Mouse (Mus musculus): ENCODE measurements around the gene Wdr60. TPM values are rescaled to one million over a fixed set of nuclear protein-coding genes. Genes with fewer than 3 reads are reported as not detected.

Gene Wdr60
- polyA plus RNA-seq, 1 experiment from 2014 or later, result 21.1 TPM

DNA sequence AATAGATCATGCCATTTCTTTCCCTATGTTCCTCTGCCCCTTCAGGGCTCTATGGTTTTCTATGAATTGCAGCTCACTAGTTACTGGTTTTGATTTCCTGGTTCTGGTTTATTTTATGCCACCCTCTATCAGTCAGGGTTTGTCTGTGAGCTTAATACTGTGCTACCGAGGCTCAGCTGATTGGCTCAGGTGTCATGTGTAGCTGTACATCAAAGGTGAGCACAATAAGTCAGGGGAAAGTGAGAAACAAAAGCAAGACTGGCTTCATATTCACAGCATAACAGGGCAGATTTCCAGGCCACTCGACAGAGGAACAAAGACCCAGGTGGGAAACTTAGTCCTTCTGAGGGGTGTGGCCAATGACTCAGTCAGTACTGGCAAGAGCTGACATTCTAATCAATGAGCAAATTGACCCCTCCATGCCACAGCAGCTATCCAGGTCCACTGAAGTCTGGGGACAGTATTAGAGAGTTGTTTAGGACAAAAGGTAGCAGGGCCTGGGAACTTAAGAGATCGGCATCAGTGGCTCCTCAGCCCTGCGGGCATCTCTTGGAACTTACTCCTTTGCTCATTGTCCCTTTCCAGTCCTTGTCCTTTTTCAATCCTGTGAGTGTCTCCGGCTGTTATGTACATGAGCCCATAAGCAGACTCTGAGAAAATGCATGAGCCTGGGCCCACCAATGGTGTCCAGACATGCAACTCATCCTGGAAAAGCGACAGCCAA lies 79.4 kb downstream of the Wdr60 start:
- Histone ChIP-seq H3K4me1 (ENCODE audit: control insufficient read depth, insufficient read depth, low read length) (no peaks in the 10 kb centered on the region), H3K36me3 (ENCODE audit: control insufficient read depth, insufficient read depth, low read length) (no peaks in the 10 kb centered on the region), H3K9ac (ENCODE audit: low read depth, low read length) (no peak overlapping the region), H3K27ac (ENCODE audit: low read length) (no peak overlapping the region), H3K4me2 (ENCODE audit: low read length) (no peak overlapping the region), H3K4me3 (ENCODE audit: low read depth, low read length) (no peak overlapping the region), H3K9me3 (replicated peaks; ENCODE audit: control insufficient read depth, low read length, poor library complexity, severe bottlenecking) (no peaks in the 10 kb centered on the region), H3K27me3 (ENCODE audit: control insufficient read depth, insufficient read depth, low read depth, low read length) (no peaks in the 10 kb centered on the region)
- WGBS, result 84% methylated on average over 6 of the region's 6 CpGs
- no peak for ATAC-seq

DNA sequence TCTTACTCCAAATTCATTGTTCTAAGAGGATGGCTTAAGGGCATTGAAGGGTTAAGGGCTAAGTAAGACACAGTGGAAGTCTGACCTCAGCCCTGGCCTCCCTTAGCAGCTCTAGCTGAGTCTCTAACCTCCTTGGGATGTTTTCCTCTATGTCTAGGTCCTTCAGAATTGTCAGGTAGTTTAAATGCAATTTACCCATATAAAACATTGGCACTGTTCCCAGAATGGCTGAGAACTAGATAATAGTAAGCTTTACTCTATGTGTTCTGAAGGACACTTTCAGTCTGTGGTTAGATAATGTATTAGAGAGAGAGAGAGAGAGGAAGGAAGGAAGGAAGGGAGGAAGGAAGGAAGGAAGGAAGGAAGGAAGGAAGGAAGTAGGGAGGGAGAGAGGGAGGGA lies 80.4 kb downstream of the Wdr60 start:
- no peak overlapping the region for H3K4me2 ChIP-seq (ENCODE audit: low read length)
- no peak overlapping the region for H3K9ac ChIP-seq (ENCODE audit: low read depth, low read length)
- H3K27me3 ChIP-seq (ENCODE audit: control insufficient read depth, insufficient read depth, low read depth, low read length), result no peaks in the 10 kb centered on the region
- ATAC-seq, result no peak
- no peaks in the 10 kb centered on the region for H3K9me3 ChIP-seq (replicated peaks; ENCODE audit: control insufficient read depth, low read length, poor library complexity, severe bottlenecking)
- H3K36me3 ChIP-seq (ENCODE audit: control insufficient read depth, insufficient read depth, low read length), result no peaks in the 10 kb centered on the region
- H3K4me1 ChIP-seq (ENCODE audit: control insufficient read depth, insufficient read depth, low read length), result no peaks in the 10 kb centered on the region
- H3K4me3 ChIP-seq (ENCODE audit: low read depth, low read length), result no peak overlapping the region
- no peak overlapping the region for H3K27ac ChIP-seq (ENCODE audit: low read length)

DNA sequence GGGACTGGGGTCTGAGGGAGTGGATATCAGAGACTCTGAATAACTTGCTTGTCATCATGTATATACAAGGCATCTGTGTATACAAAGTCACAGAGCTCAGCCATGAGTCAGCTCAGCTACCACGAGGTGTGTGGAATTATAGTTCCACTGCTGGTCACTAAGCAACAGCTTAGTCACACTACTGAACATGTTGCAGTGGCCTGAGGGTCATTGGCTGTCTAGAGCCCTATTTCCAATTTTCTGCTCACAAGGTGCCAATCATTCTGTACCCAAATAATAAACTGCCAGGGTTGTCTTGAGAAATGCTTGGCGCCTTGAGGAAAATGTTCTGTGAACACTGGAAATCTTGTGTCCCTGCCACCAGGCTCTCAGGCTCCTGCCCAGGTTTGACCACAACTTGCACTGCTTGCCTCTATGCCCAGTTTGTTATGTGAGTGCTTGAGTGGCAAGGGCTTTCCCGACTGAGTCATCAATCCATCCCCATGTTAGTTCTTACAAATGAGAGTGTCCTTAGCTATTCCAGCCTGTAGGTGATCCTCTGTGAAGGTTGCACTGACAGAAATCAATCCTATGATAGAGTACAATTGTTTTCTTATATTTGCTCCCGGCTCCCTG lies 81.3 kb downstream of the Wdr60 start:
- Histone ChIP-seq H3K9ac (ENCODE audit: low read depth, low read length) (no peak overlapping the region), H3K27ac (ENCODE audit: low read length) (no peak overlapping the region)

DNA sequence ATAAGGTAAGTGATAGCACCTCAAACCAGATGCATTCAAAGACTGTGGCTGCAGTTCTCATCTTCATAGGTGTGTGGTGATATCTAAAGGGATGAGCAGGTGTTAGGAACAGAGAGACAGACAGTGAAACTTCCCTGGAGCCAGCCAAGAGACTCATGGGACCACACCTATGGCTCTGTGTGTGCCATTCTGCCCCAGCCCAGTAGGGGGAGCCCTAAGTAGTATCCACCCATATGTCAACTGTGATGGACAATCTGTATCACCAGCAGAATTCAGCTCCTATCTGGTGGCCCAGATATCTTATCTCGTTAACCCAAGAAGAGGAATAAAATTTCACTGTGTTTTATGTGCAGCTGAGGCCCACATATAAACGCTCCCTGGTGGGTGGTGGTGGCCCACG lies 85.9 kb downstream of the Wdr60 start:
- Histone ChIP-seq H3K27me3 (ENCODE audit: control insufficient read depth, insufficient read depth, low read depth, low read length) (no peaks in the 10 kb centered on the region), H3K36me3 (ENCODE audit: control insufficient read depth, insufficient read depth, low read length) (no peaks in the 10 kb centered on the region), H3K4me3 (ENCODE audit: low read depth, low read length) (no peak overlapping the region), H3K4me2 (ENCODE audit: low read length) (no peak overlapping the region), H3K9me3 (replicated peaks; ENCODE audit: control insufficient read depth, low read length, poor library complexity, severe bottlenecking) (no peaks in the 10 kb centered on the region), H3K4me1 (ENCODE audit: control insufficient read depth, insufficient read depth, low read length) (no peaks in the 10 kb centered on the region), H3K9ac (ENCODE audit: low read depth, low read length) (no peak overlapping the region), H3K27ac (ENCODE audit: low read length) (no peak overlapping the region)
- ATAC-seq, result no peak
- WGBS, result 94% methylated on average over 3 of the region's 3 CpGs

More for the DNA sequence above, 81.3 kb downstream of the Wdr60 start:
- WGBS, result 78% methylated on average over 4 of the region's 4 CpGs
- Histone ChIP-seq H3K4me1 (ENCODE audit: control insufficient read depth, insufficient read depth, low read length) (no peaks in the 10 kb centered on the region), H3K36me3 (ENCODE audit: control insufficient read depth, insufficient read depth, low read length) (no peaks in the 10 kb centered on the region), H3K4me2 (ENCODE audit: low read length) (no peak overlapping the region), H3K9me3 (replicated peaks; ENCODE audit: control insufficient read depth, low read length, poor library complexity, severe bottlenecking) (no peaks in the 10 kb centered on the region), H3K27me3 (ENCODE audit: control insufficient read depth, insufficient read depth, low read depth, low read length) (no peaks in the 10 kb centered on the region), H3K4me3 (ENCODE audit: low read depth, low read length) (no peak overlapping the region)
- no peak for ATAC-seq

DNA sequence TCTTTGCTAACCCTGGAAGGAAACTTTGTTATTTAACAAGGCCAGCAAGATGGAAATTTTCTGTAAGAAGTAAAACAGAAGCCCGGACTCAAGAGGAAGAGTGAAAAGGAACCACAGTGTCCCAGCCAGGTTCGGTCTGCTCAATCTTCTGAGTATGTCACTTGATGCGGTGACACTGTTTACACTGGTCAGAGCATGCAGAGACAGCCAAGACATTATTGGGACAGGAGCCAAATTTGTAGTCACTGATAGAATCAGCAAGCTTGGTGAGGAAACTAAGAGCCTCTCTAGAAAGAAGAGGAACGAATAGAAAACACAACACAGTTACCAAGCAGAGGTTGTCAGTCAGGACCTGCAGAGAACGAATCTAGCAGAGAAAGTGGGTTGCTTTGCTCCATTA lies 93.2 kb downstream of the Wdr60 start:
- H3K27ac ChIP-seq (ENCODE audit: low read length), result no peak overlapping the region
- H3K27me3 ChIP-seq (ENCODE audit: control insufficient read depth, insufficient read depth, low read depth, low read length), result no peaks in the 10 kb centered on the region
- ATAC-seq, result no peak
- no peaks in the 10 kb centered on the region for H3K4me1 ChIP-seq (ENCODE audit: control insufficient read depth, insufficient read depth, low read length)
- WGBS, result 85% methylated on average over 5 of the region's 5 CpGs
- H3K9me3 ChIP-seq (replicated peaks; ENCODE audit: control insufficient read depth, low read length, poor library complexity, severe bottlenecking), result no peaks in the 10 kb centered on the region
- H3K36me3 ChIP-seq (ENCODE audit: control insufficient read depth, insufficient read depth, low read length), result no peaks in the 10 kb centered on the region
- no peak overlapping the region for H3K9ac ChIP-seq (ENCODE audit: low read depth, low read length)
- no peak overlapping the region for H3K4me3 ChIP-seq (ENCODE audit: low read depth, low read length)
- no peak overlapping the region for H3K4me2 ChIP-seq (ENCODE audit: low read length)

DNA sequence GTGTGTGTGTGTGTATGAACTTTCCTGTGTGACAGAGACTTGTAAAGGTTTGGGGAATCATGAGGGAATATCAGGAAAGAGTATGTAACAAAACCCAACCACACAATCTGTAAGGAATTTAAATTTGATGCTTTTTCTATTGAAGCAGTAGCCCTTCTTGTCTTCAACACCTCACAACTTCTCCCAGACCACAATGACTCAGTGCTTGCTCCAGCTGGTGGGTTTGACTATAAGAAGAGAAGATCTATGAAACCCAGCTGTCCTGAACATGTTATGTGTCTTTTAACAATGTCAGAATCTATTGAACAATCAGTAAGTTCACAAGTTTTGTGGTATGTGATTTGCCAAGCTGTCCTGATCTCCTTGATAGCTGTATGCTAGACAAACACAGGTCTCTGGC lies 97.5 kb downstream of the Wdr60 start:
- H3K9me3 ChIP-seq (replicated peaks; ENCODE audit: control insufficient read depth, low read length, poor library complexity, severe bottlenecking), result no peaks in the 10 kb centered on the region
- H3K27ac ChIP-seq (ENCODE audit: low read length), result no peak overlapping the region
- no peak overlapping the region for H3K4me3 ChIP-seq (ENCODE audit: low read depth, low read length)
- no peaks in the 10 kb centered on the region for H3K4me1 ChIP-seq (ENCODE audit: control insufficient read depth, insufficient read depth, low read length)
- no peak overlapping the region for H3K9ac ChIP-seq (ENCODE audit: low read depth, low read length)
- H3K27me3 ChIP-seq (ENCODE audit: control insufficient read depth, insufficient read depth, low read depth, low read length), result no peaks in the 10 kb centered on the region
- ATAC-seq, result no peak
- H3K4me2 ChIP-seq (ENCODE audit: low read length), result no peak overlapping the region
- no peaks in the 10 kb centered on the region for H3K36me3 ChIP-seq (ENCODE audit: control insufficient read depth, insufficient read depth, low read length)

DNA sequence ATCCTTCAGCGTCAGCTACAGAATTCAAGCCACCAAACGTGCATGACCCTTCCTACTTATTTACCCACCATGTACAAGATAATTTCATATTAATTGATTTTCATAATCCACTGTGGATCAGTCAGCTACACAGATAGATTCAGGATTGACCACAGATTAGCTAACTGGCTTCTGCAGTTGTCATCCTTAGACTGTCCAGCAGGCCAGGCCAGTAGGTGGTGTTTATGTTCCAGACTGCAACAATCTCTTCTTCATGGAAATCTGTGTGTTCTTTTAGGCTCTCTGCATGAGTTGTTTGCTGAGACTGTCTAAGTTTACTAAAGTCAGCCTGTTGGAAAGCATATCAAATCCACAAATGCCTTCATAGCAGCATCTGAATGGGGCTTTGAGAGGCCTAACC lies 103.1 kb downstream of the Wdr60 start:
- Histone ChIP-seq H3K4me3 (ENCODE audit: low read depth, low read length) (no peak overlapping the region), H3K27me3 (ENCODE audit: control insufficient read depth, insufficient read depth, low read depth, low read length) (no peaks in the 10 kb centered on the region), H3K4me2 (ENCODE audit: low read length) (no peak overlapping the region), H3K27ac (ENCODE audit: low read length) (no peak overlapping the region), H3K9ac (ENCODE audit: low read depth, low read length) (no peak overlapping the region), H3K9me3 (replicated peaks; ENCODE audit: control insufficient read depth, low read length, poor library complexity, severe bottlenecking) (no peaks in the 10 kb centered on the region), H3K36me3 (ENCODE audit: control insufficient read depth, insufficient read depth, low read length) (no peaks in the 10 kb centered on the region), H3K4me1 (ENCODE audit: control insufficient read depth, insufficient read depth, low read length) (no peaks in the 10 kb centered on the region)
- WGBS, result 87% methylated on average over 2 of the region's 2 CpGs
- no peak for ATAC-seq

DNA sequence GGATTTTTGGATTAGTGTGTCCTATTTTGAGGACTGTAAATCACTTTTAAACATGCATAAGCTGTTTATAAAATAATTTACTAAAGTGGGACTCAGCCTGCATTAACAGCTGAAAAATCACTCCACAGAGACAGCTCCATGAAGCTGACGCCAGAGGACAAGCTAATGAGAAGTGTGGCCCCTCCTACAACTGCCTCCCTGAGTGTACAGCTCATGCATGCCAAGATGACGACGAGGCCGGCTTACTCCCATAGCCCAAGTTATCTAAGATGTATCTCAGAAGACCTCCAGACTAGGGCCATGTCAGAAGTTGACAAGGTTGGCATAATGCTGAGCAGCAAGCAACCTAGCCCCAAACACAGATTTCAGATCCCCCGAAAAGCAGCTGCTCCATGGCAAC lies 103.6 kb downstream of the Wdr60 start:
- no peak overlapping the region for H3K4me2 ChIP-seq (ENCODE audit: low read length)
- H3K27me3 ChIP-seq (ENCODE audit: control insufficient read depth, insufficient read depth, low read depth, low read length), result no peaks in the 10 kb centered on the region
- no peak for ATAC-seq
- H3K4me3 ChIP-seq (ENCODE audit: low read depth, low read length), result no peak overlapping the region
- no peak overlapping the region for H3K27ac ChIP-seq (ENCODE audit: low read length)
- H3K4me1 ChIP-seq (ENCODE audit: control insufficient read depth, insufficient read depth, low read length), result no peaks in the 10 kb centered on the region
- no peaks in the 10 kb centered on the region for H3K9me3 ChIP-seq (replicated peaks; ENCODE audit: control insufficient read depth, low read length, poor library complexity, severe bottlenecking)
- 82% methylated on average over 5 of the region's 5 CpGs for WGBS
- no peaks in the 10 kb centered on the region for H3K36me3 ChIP-seq (ENCODE audit: control insufficient read depth, insufficient read depth, low read length)
- H3K9ac ChIP-seq (ENCODE audit: low read depth, low read length), result no peak overlapping the region

DNA sequence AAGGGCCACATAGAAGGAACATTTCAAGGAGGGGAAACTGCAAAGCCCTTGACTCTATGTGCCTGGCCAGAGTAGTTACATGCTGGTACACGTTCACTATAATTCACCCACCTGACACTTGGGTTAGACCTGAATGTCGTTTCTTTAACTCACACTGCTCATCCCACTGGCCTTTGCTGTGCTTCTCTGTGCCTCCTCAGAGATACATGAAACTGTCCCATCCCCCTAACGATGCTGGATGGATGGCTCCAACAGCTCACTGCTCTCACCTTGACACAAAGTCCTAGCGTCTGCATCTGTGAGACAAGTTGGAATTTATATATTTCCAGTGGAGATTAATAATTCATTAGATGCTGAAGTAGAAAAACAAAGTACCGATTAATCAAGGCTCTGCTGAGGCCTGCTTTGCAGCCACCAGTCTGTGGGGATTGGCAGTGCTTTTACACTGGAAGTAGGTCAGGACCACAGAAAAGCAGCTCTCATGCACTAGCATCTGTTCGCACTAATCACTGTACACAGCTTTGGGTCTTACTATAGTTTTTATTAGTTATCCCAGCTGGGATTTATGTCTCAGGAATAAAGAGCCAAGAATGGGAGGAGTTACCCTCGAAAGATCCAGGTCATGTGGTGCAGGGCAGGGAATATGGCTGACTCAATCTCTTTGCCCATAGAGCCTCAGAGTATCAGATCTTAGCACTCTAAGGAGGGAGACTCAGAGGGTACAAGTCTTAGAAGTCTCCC lies 105.9 kb downstream of the Wdr60 start:
- no peaks in the 10 kb centered on the region for H3K9me3 ChIP-seq (replicated peaks; ENCODE audit: control insufficient read depth, low read length, poor library complexity, severe bottlenecking)
- no peak for ATAC-seq

More for the DNA sequence above, 105.9 kb downstream of the Wdr60 start:
- Histone ChIP-seq H3K4me3 (ENCODE audit: low read depth, low read length) (no peak overlapping the region), H3K36me3 (ENCODE audit: control insufficient read depth, insufficient read depth, low read length) (no peaks in the 10 kb centered on the region), H3K27ac (ENCODE audit: low read length) (no peak overlapping the region), H3K9ac (ENCODE audit: low read depth, low read length) (no peak overlapping the region), H3K4me1 (ENCODE audit: control insufficient read depth, insufficient read depth, low read length) (no peaks in the 10 kb centered on the region), H3K27me3 (ENCODE audit: control insufficient read depth, insufficient read depth, low read depth, low read length) (no peaks in the 10 kb centered on the region), H3K4me2 (ENCODE audit: low read length) (no peak overlapping the region)
- WGBS, result 76% methylated on average over 7 of the region's 7 CpGs
